Mouse (Mus musculus): ENCODE measurements at regions not wholly inside any gene's neighbourhood (a gene's known extent, or its start where the extent isn't known, plus 50 kb on each side); places are given as distances from the start of the nearest gene placed in this dataset.

GRCm38 (mm10) chr16:27507212-27507611 lies 118.5 kb downstream of the Ccdc50 start:
- DNase-seq (ENCODE audit: extremely low spot score in 1 of 2, low spot score in 1 of 2) = no peak

- DNase-seq (ENCODE audit: extremely low spot score in 1 of 2, low spot score in 1 of 2) = peak; percentile 62 to 68
Observed at GRCm38 (mm10) chr16:27523527-27524121, 135.0 kb downstream of the Ccdc50 start.

- DNase-seq (ENCODE audit: extremely low spot score in 1 of 2, low spot score in 1 of 2) = no peak
Observed at GRCm38 (mm10) chr16:27526669-27527068, 138.0 kb downstream of the Ccdc50 start.

GRCm38 (mm10) chr16:27530634-27531033 lies 142.0 kb downstream of the Ccdc50 start:
- DNase-seq (ENCODE audit: extremely low spot score in 1 of 2, low spot score in 1 of 2) = no peak
